Mouse (Mus musculus) liver, embryonic 18 days (tissue): Measurements from ENCODE around the gene 4930562C15Rik. TPM values are rescaled to one million over a fixed set of nuclear protein-coding genes. Genes with fewer than 3 reads are reported as not detected.

Source experiments
- polyA plus RNA-seq: library from polyadenylated mRNA; depleted of rRNA; stranded (reverse); fragments of >200 nt; gene quantifications from 2 replicates; pipeline ENCODE4 v1.2.3, GENCODE M21; 2012; rRNA removed

Gene 4930562C15Rik
- polyA plus RNA-seq: not detected in 2 replicates

GRCm38 (mm10) chr16:4835191-4835590 is at the start of gene 4930562C15Rik:
Gene 4930562C15Rik (plus strand): TSS chr16:4835416.

GRCm38 (mm10) chr16:4789810-4790559 is 45.2 kb upstream of the 4930562C15Rik start, which contains the start of gene Cdip1:
Gene Cdip1 (minus strand): TSS chr16:4790292.

GRCm38 (mm10) chr16:4880136-4880825 is 45.1 kb downstream of the 4930562C15Rik start, which contains the start of gene Ubald1:
Gene Ubald1 (minus strand): TSS chr16:4880315.

GRCm38 (mm10) chr16:4885760-4886689 is 50.8 kb downstream of the 4930562C15Rik start, which contains the start of gene Mgrn1:
Gene Mgrn1 (plus strand): TSS chr16:4886249.

Other genes starting within 250 kb of the 4930562C15Rik start
- gene Glis2, start 240.7 kb upstream of the 4930562C15Rik start, polyA plus RNA-seq: 2.6 and 3.2 TPM in 2 replicates
- gene Pam16, start 210.4 kb upstream of the 4930562C15Rik start, polyA plus RNA-seq: 45.0 and 46.2 TPM in 2 replicates
- 3.3 and 3.4 TPM in 2 replicates for gene Vasn, start 195.5 kb upstream of the 4930562C15Rik start, polyA plus RNA-seq
- gene Dnaja3, start 195.4 kb upstream of the 4930562C15Rik start, polyA plus RNA-seq: 27.3 and 29.4 TPM in 2 replicates
- gene Coro7, start 155.6 kb upstream of the 4930562C15Rik start, polyA plus RNA-seq: 14.0 and 17.4 TPM in 2 replicates
- gene Nmral1, start 116.1 kb upstream of the 4930562C15Rik start, polyA plus RNA-seq: 24.5 and 25.0 TPM in 2 replicates
- 35.6 and 37.3 TPM in 2 replicates for gene Hmox2, start 109.1 kb upstream of the 4930562C15Rik start, polyA plus RNA-seq
- gene Cdip1, start 45.1 kb upstream of the 4930562C15Rik start, polyA plus RNA-seq: 37.2 and 40.6 TPM in 2 replicates
- gene Ubald1, start 44.9 kb downstream of the 4930562C15Rik start, polyA plus RNA-seq: 7.5 and 7.9 TPM in 2 replicates
- 28.5 and 32.0 TPM in 2 replicates for gene Mgrn1, start 50.8 kb downstream of the 4930562C15Rik start, polyA plus RNA-seq
- gene Nudt16l1, start 103.3 kb downstream of the 4930562C15Rik start, polyA plus RNA-seq: 32.0 and 33.3 TPM in 2 replicates
- 18.3 and 21.6 TPM in 2 replicates for gene Anks3, start 128.8 kb downstream of the 4930562C15Rik start, polyA plus RNA-seq
- not detected in 2 replicates for gene Sept12, start 162.4 kb downstream of the 4930562C15Rik start, polyA plus RNA-seq
- 18.9 and 27.5 TPM in 2 replicates for gene Smim22, start 171.9 kb downstream of the 4930562C15Rik start, polyA plus RNA-seq
- gene Rogdi, start 178.1 kb downstream of the 4930562C15Rik start, polyA plus RNA-seq: 70.5 and 78.4 TPM in 2 replicates
- 36.7 and 40.1 TPM in 2 replicates for gene Glyr1, start 214.4 kb downstream of the 4930562C15Rik start, polyA plus RNA-seq
- gene Ubn1, start 214.6 kb downstream of the 4930562C15Rik start, polyA plus RNA-seq: 8.3 and 9.7 TPM in 2 replicates